Mouse (Mus musculus) spleen, postnatal 36 days (tissue): ENCODE data around the gene Polr3e.

Source experiments
- DNase-seq, 2 experiments: peaks; one replicate each; pipeline ENCODE4 v3.0.0; 2022; ENCODE audit warnings: low spot score in 2 of 2, mixed read lengths in 1 of 2

Polr3e gene

GRCm38 (mm10) chr7:120917592-120918461 lies at the start of gene Polr3e:
TSS of gene Polr3e (plus strand) at chr7:120917744.
- peak; percentile 99 for DNase-seq

DNA sequence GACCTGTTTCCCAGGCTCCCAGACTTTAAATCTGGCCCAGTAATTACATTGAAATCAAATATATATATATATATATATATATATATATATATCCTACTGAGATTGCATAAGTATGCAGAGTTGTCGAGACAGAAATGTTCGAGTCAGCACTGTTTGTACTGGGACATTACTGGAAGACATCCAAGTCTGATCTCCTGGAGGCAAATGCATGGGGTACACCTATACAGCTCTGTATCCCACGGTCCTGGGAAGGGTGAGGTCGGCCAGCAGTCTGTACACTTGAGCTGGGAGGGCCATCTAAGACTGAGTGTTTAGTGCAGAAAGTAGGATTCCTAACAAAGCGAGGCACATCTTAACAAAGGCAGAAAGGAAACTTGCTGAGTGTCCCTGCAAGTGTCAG lies 47.7 kb upstream of the Polr3e start:
- no peak for DNase-seq

DNA sequence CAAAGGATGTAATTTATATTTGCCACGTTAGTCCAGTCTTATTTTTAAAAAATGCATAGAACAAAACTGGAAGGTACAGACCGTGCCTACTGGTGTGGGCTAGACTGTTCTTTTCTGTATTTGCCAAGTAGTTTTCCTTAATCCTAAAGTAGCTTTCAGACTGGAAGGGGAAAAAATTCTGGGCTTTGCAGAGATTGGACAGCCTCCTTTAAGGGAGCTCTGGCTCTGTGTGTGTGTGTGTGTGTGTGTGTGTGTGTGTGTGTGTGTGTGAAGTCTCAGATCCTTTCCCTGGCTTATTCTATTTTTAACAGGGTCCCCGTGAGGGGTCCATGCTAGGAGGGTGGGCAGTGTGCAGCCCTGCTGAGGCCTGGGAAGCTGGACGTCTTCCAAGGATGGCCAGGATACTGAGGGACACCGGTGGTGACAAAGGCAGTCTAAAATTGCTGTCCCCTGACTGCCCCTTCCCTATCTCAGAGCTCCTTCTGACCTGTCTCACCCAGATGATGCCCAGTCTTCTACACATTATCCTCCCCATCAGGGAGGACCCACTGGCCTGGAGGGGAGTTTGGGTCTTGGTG lies 47.0 kb upstream of the Polr3e start:
- DNase-seq = no peak

- DNase-seq = no peak
These were observed 44.5 kb upstream of the Polr3e start for GRCm38 (mm10) chr7:120873083-120873482.

GRCm38 (mm10) chr7:120874021-120874420 lies 43.5 kb upstream of the Polr3e start:
- no peak for DNase-seq

DNA sequence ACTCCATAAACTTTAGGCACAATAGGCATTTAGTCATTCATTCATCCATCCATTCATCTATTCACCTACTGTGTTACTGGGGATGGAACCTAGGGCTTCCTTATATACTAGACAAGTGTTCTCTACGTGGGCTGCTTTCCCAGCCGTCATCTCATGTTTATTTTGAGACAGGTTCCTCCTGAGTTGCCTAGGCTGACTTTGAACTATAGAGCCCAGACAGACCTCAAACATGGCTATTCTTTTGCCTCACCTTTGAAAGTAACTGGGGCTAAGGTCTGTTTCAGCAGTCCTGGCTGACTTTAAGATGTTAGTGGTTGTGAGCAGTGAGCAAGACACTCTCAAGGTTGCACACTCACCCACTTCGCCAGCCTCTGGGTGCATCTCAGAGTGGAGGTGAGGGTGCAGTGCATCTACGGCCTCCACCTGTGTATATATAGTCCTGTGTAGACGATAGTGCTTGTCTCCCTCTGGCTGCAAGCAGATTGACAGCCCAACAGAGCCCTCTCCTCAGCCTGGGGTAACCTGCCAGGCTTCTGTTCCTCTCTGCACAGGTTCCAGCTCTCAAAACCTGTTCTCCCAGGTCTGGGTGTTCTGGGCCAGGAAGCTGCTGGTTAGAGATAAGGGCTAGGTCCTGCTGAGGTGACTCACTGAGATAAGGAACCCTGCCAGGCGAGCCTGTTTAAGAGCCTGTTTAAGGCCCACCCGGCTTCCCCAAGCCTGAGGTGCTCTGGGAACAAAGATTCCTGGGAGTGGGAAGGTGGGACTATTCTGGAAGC lies 42.6 kb upstream of the Polr3e start:
- peak; percentile 63 to 75 for DNase-seq

DNA sequence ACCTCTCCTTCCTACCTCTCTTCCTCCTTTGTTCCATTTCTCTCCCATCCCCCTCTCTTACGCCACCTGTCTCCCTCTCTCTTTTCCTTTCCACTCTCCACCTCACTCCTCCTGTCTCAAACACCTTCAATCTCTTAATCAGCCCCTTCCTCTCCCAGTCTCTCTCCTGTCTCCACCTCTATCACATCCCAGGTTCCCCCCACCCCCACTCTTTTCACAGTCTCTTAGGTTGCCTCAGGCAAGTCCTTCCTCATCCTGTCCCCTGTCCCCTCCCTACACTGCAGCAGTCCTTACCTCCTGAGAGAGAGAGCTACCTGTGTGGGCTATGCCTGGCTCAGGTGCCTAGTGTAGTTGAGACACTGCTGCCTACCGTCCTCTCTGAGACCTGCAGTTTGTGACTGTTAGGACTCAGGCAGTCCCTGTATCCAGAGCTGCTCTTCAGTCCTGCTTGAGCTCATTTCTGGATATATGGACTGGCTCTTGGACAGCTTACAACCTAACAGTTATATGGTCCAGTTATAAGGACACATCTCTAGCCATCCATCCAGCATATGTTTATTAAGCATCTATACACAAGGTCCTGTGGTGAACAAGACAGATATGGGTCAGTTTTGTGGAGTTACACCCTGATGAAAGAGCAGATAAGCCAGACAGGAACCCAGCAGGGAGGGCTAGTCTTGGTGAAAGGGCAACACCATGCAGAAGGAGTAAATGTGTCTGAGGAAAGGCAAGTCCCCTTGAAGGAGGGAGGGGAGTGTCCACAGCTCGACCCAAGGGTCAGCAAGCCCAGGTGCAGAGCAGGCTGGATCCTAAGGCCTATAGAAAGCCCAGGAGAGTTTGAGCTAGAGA lies 41.8 kb upstream of the Polr3e start:
- DNase-seq = no peak

DNA sequence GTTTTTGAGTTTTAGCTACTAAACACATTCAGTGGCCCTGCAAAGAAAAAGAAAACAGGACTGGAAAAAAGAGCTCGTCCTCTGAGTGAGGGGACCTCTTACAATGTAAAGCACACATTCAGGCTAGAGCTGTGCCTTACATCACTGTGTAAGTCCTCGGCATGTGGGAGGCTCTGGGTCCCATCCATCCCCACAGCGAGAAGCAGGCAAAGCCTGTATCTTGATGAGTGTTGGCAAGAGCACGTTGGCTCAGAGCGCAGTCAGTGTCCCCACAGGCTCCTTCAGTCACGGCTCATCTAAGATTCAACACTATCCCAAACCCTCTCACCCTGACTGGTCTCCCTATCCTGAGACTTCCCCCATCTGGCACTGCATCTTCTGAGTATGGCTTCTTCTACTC lies 39.3 kb upstream of the Polr3e start:
- no peak for DNase-seq

GRCm38 (mm10) chr7:120879972-120880371 lies 37.6 kb upstream of the Polr3e start:
- DNase-seq = peak in 1 of 2 experiments; percentile 43

GRCm38 (mm10) chr7:120880770-120881169 lies 36.8 kb upstream of the Polr3e start:
- peak in 1 of 2 experiments; percentile 41 for DNase-seq

DNA sequence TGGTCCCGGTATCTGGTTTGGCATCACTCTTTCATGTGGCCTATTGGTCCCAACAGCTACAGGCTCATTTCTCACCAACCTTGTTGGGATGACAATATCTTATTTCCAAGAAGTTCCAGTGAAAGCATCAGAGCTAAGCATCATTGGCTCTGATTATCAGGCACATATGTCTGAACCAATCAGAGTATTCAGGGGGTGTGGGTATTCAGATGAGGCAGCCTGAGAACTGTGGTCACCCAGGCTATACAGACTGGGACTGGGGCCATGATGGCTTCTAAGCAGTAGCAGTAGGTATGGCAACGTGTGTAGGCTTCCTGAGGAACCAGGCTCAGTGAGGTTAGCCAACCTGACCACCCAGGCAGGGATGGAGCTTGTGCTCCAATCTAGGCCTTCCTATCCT lies 36.1 kb upstream of the Polr3e start:
- no peak for DNase-seq

- DNase-seq = no peak
These were observed 34.9 kb upstream of the Polr3e start for GRCm38 (mm10) chr7:120882674-120883073.

GRCm38 (mm10) chr7:120883523-120884290 lies 33.8 kb upstream of the Polr3e start:
- DNase-seq = no peak

DNA sequence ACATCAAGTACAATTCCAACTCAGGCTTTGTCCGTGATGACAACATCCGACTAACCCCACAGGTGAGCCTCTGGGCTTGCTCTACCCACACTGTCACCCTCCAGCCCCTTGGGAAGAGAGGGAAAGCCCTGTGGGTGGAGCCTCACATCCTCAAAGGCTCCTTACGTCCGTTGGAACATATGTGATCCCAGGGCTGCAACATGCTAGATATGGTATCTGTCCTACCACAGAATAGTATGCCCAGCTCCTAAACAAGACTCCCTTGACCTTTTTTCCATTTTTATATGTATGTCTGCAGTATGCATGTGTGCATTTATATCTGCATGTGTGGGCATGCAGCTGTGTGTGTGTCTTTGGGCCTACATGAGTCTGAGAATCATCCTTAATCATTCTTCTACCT lies 32.8 kb upstream of the Polr3e start:
- DNase-seq = no peak

DNA sequence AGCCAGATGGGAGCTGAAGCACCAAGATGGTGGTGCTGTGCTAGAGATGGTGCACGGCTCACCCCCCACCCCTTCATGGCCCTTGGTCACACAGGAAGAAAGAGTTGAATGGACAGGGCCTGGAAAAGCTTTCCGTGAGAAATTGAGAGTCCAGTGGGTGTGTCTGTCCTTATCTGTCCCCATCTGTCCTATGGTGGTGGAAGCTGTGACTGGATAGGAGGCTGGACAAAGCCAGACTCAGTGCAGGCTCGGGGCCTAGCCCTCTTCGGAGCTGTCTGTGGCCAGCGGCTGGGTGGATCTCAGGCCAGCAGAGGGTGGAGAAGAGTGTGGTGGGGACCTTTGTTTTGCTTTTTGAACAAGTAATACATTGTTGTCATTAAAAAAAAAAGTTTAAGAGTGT lies 24.4 kb upstream of the Polr3e start:
- DNase-seq = no peak

DNA sequence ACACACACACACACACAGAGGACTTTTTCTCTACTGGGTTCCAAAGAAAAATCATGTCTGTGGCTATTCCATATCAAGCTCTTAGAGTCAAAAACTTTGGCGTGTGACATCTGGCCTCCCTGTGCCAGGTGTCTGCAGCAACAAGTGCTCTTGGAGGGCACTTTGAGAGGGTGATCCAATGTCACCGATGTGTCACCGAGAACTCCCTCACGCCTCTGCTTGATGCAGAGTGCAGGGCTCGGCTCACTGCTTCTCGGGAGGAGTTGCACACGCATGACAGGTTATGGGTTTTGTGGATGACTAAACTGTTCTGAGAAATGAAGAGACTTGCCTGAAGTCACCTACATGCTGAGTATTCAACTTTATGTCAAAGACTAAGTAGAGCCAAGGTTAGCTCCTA lies 20.5 kb upstream of the Polr3e start:
- no peak for DNase-seq

- no peak for DNase-seq
These were observed 19.7 kb upstream of the Polr3e start for GRCm38 (mm10) chr7:120897711-120898335.

DNA sequence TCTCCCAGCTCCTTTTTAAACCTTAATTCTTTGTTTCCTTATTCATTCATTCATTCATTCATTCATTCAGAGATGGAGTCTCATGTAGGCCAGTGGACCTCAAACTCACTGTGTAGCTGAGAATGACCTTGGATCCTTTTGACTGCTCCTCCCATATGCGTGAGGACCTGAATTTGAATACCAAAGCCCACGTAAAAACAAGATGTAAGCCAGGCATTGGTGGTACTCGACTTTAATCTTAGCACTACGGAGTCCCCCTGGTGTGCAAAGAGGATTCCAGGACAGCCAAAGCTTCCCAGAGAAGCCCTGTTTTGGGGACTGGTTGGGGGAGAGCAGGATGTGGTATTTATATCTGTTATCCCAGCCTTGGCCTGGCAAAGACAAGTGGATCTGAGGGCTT lies 17.4 kb upstream of the Polr3e start:
- no peak for DNase-seq

DNA sequence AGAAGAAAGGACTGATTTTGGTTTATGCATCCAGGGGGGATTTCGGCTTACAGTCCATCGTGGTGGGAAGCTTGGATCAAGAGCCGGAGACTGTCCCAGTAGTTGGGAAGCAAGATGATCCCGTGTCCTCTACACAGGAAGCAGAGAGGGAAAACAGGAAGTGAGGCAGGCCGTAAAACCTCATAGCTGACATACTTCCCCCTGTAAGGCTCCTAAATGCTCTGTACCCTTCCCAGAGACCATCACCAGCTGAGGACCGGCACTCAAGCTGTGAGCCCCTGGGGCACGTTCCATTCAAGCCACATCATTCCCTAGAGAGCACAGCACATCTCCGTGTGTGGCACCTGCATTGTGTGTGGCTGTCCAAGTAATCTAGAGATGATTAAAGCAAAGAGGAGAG lies 15.8 kb upstream of the Polr3e start:
- no peak for DNase-seq

DNA sequence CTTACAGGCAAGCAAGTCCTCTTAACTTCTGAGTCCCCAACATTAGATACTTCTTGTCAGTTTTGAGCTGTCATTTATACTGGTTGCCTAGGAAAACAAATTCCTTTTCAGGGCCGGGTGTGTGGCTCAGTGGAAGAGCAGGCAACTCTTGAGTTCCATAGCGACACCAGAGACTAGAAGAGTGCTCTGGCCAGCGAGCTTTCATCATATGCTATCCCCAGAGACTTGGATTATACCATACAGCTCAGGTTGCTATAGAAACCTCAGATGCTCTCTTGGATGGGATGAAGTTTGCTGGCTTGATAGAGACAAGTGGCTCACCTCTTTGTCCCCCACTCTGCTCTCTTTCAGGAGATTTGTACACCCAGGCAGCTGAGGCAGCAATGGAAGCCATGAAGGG lies 14.6 kb upstream of the Polr3e start:
- no peak for DNase-seq
